Mouse (Mus musculus): ENCODE measurements around the gene Tmem165.

The Tmem165 gene

GRCm38 (mm10) chr5:76246539-76246938 lies 62.9 kb downstream of the Tmem165 start:
- H3K36me3 ChIP-seq (ENCODE audit: control insufficient read depth, insufficient read depth, low read length, poor library complexity, severe bottlenecking) = peaks cover 2% of the 10 kb centered on the region; the same call in 1 of the 2 replicates
- H3K27me3 ChIP-seq (ENCODE audit: control insufficient read depth, insufficient read depth, low read length, poor library complexity, severe bottlenecking) = no peaks in the 10 kb centered on the region
- no peak for DNase-seq (ENCODE audit: low read depth, low spot score)

- Histone ChIP-seq H3K36me3 (ENCODE audit: control insufficient read depth, insufficient read depth, low read length, poor library complexity, severe bottlenecking) (no peaks in the 10 kb centered on the region), H3K27me3 (ENCODE audit: control insufficient read depth, insufficient read depth, low read length, poor library complexity, severe bottlenecking) (no peaks in the 10 kb centered on the region)
- no peak for DNase-seq (ENCODE audit: low read depth, low spot score)
These were observed 67.3 kb downstream of the Tmem165 start for GRCm38 (mm10) chr5:76250948-76251347.
